In genomic region chr12:73357736-73358135, GRCm38 (mm10) we compare ENCODE assay signal across 23 mouse cellular contexts.
DNase-seq lines count a peak whose midpoint lies in the region; ATAC-seq and TF ChIP-seq lines count a peak whose summit lies in the region.
"Had no signal": no experiment of that assay in that cellular context is flagged by ENCODE, and none has a peak within 500 bp of the region (broad histone marks: within the 10 kb centered on the region; RNA-seq: fewer than 3 reads in every experiment).

No protein-coding gene starts in this region.

- no peaks in the 10 kb centered on the region for H3K27me3 ChIP-seq in forebrain, embryonic 11.5 days (ENCODE audit: control insufficient read depth, insufficient read depth, low read length)
- no peaks in the 10 kb centered on the region for H3K27me3 ChIP-seq in forebrain, postnatal 0 days (ENCODE audit: insufficient read depth, low read length)
- no peaks in the 10 kb centered on the region for H3K27me3 ChIP-seq in intestine, embryonic 14.5 days (replicated peaks; ENCODE audit: control insufficient read depth, insufficient read depth, low read length)
- no peaks in the 10 kb centered on the region for H3K27me3 ChIP-seq in intestine, embryonic 15.5 days (replicated peaks)
- no peaks in the 10 kb centered on the region for H3K27me3 ChIP-seq in E14TG2a.4 (ENCODE audit: insufficient read depth, low read length)
- H3K27me3 ChIP-seq in limb, embryonic 10.5 days (ENCODE audit: low read depth, poor library complexity, severe bottlenecking), result peaks cover 69% of the 10 kb centered on the region
- no peaks in the 10 kb centered on the region for H3K27me3 ChIP-seq in kidney, embryonic 16.5 days (ENCODE audit: insufficient read depth, low read length)
- H3K27me3 ChIP-seq: CH12.LX; embryonic facial prominence, embryonic 12.5 days; embryonic facial prominence, embryonic 15.5 days; heart, embryonic 13.5 days; hindbrain, embryonic 12.5 days; hindbrain, embryonic 15.5 days had no signal

- H3K4me1 ChIP-seq in forebrain, embryonic 11.5 days (replicated peaks; ENCODE audit: control insufficient read depth, insufficient read depth, low read length), result no peaks in the 10 kb centered on the region
- H3K4me1 ChIP-seq in forebrain, postnatal 0 days (ENCODE audit: insufficient read depth), result no peaks in the 10 kb centered on the region
- no peaks in the 10 kb centered on the region for H3K4me1 ChIP-seq in intestine, embryonic 14.5 days (replicated peaks; ENCODE audit: control insufficient read depth, insufficient read depth, low read length)
- H3K4me1 ChIP-seq in intestine, embryonic 15.5 days (replicated peaks), result no peaks in the 10 kb centered on the region
- H3K4me1 ChIP-seq in E14TG2a.4 (replicated peaks; ENCODE audit: low read depth, low read length), result peaks cover 27% of the 10 kb centered on the region
- H3K4me1 ChIP-seq in limb, embryonic 10.5 days, result peaks cover 43% of the 10 kb centered on the region
- peaks cover 3% of the 10 kb centered on the region; the same call in 1 of the 2 replicates for H3K4me1 ChIP-seq in kidney, embryonic 16.5 days (ENCODE audit: insufficient read depth, low read length)

- no peak for TF ChIP-seq CTCF in forebrain, postnatal 0 days (IDR thresholded peaks at IDR 0.05; ENCODE audit: low read depth)
- no peak for TF ChIP-seq CTCF in E14TG2a.4 (conservative IDR thresholded peaks at IDR 0.05; ENCODE audit: low read length)

- 96% methylated on average over 3 of the region's 3 CpGs for WGBS in forebrain, embryonic 11.5 days
- WGBS in forebrain, postnatal 0 days, result 93% methylated on average over 3 of the region's 3 CpGs
- 79% methylated on average over 3 of the region's 3 CpGs for WGBS in intestine, embryonic 14.5 days
- WGBS in intestine, embryonic 15.5 days, result 92% methylated on average over 3 of the region's 3 CpGs
- 92% methylated on average over 3 of the region's 3 CpGs for WGBS in limb, embryonic 10.5 days
- WGBS in kidney, embryonic 16.5 days, result 89% methylated on average over 3 of the region's 3 CpGs

- DNase-seq in forebrain, embryonic 11.5 days (ENCODE audit: low spot score), result peak; percentile 40
- no peak for DNase-seq in forebrain, postnatal 0 days
- DNase-seq in intestine, embryonic 14.5 days (ENCODE audit: low spot score), result peak; percentile 35
- no peak for DNase-seq in limb, embryonic 10.5 days (ENCODE audit: low spot score)
- DNase-seq: adrenal gland, adult 2 months; adrenal gland, postnatal 14 days; B cell, adult 2 months; cerebellum, adult 11 months; cerebellum, adult 2 months; cerebellum, adult 9-11 months; gastrocnemius, postnatal 25 days; heart, adult 18-20 months had no signal

- H3K9me3 ChIP-seq in forebrain, embryonic 11.5 days (ENCODE audit: control insufficient read depth, low read length), result no peaks in the 10 kb centered on the region
- no peaks in the 10 kb centered on the region for H3K9me3 ChIP-seq in forebrain, postnatal 0 days (ENCODE audit: low read length)
- no peaks in the 10 kb centered on the region for H3K9me3 ChIP-seq in intestine, embryonic 14.5 days (ENCODE audit: control insufficient read depth, low read length)
- no peaks in the 10 kb centered on the region for H3K9me3 ChIP-seq in intestine, embryonic 15.5 days
- H3K9me3 ChIP-seq in E14TG2a.4 (ENCODE audit: low read length), result no peaks in the 10 kb centered on the region
- no peaks in the 10 kb centered on the region for H3K9me3 ChIP-seq in limb, embryonic 10.5 days (replicated peaks)
- H3K9me3 ChIP-seq in kidney, embryonic 16.5 days (ENCODE audit: low read length), result no peaks in the 10 kb centered on the region
- H3K9me3 ChIP-seq: embryonic facial prominence, embryonic 12.5 days; embryonic facial prominence, embryonic 15.5 days; heart, embryonic 13.5 days; hindbrain, embryonic 12.5 days; hindbrain, embryonic 15.5 days had no signal

- H3K27ac ChIP-seq in forebrain, embryonic 11.5 days (ENCODE audit: low read depth, low read length), result no peak overlapping the region
- no peak overlapping the region for H3K27ac ChIP-seq in forebrain, postnatal 0 days (ENCODE audit: low read depth, low read length)
- no peak overlapping the region for H3K27ac ChIP-seq in intestine, embryonic 14.5 days (ENCODE audit: low read depth)
- no peak overlapping the region for H3K27ac ChIP-seq in intestine, embryonic 15.5 days
- peak overlapping the region; percentile 48; the same call in 1 of the 2 replicates for H3K27ac ChIP-seq in limb, embryonic 10.5 days
- H3K27ac ChIP-seq in kidney, embryonic 16.5 days (ENCODE audit: low read length), result no peak overlapping the region
- H3K27ac ChIP-seq: embryonic facial prominence, embryonic 12.5 days; embryonic facial prominence, embryonic 15.5 days; heart, embryonic 13.5 days; hindbrain, embryonic 12.5 days; hindbrain, embryonic 15.5 days had no signal

- H3K4me3 ChIP-seq in forebrain, embryonic 11.5 days (ENCODE audit: low read depth, low read length), result no peak overlapping the region
- no peak overlapping the region for H3K4me3 ChIP-seq in forebrain, postnatal 0 days (ENCODE audit: low read depth, low read length)
- H3K4me3 ChIP-seq in intestine, embryonic 14.5 days (ENCODE audit: low read depth, low read length), result no peak overlapping the region
- no peak overlapping the region for H3K4me3 ChIP-seq in intestine, embryonic 15.5 days (replicated peaks)
- H3K4me3 ChIP-seq in E14TG2a.4 (replicated peaks; ENCODE audit: low read length), result peak overlapping the region; percentile 17; the same call in 1 of the 2 replicates
- no peak overlapping the region for H3K4me3 ChIP-seq in limb, embryonic 10.5 days
- H3K4me3 ChIP-seq in kidney, embryonic 16.5 days (ENCODE audit: low read length), result no peak overlapping the region
- H3K4me3 ChIP-seq: embryonic facial prominence, embryonic 12.5 days; embryonic facial prominence, embryonic 15.5 days; heart, embryonic 13.5 days; hindbrain, embryonic 12.5 days; hindbrain, embryonic 15.5 days had no signal

- no peaks in the 10 kb centered on the region; the same call in 1 of the 2 replicates for H3K36me3 ChIP-seq in forebrain, embryonic 11.5 days (ENCODE audit: control insufficient read depth, insufficient read depth, low read length)
- no peaks in the 10 kb centered on the region for H3K36me3 ChIP-seq in forebrain, postnatal 0 days (ENCODE audit: insufficient read depth)
- H3K36me3 ChIP-seq in intestine, embryonic 14.5 days (ENCODE audit: control insufficient read depth, insufficient read depth, low read length), result no peaks in the 10 kb centered on the region
- no peaks in the 10 kb centered on the region for H3K36me3 ChIP-seq in intestine, embryonic 15.5 days
- no peaks in the 10 kb centered on the region for H3K36me3 ChIP-seq in E14TG2a.4 (ENCODE audit: insufficient read depth, low read length)
- peaks cover 3% of the 10 kb centered on the region; the same call in 1 of the 2 replicates for H3K36me3 ChIP-seq in limb, embryonic 10.5 days
- H3K36me3 ChIP-seq in kidney, embryonic 16.5 days (ENCODE audit: insufficient read depth, low read length), result no peaks in the 10 kb centered on the region
- H3K36me3 ChIP-seq: embryonic facial prominence, embryonic 12.5 days; embryonic facial prominence, embryonic 15.5 days; heart, embryonic 13.5 days; hindbrain, embryonic 15.5 days had no signal

- H3K9ac ChIP-seq in forebrain, embryonic 11.5 days (ENCODE audit: low read length), result no peak overlapping the region
- H3K9ac ChIP-seq in forebrain, postnatal 0 days, result no peak overlapping the region
- H3K9ac ChIP-seq in intestine, embryonic 14.5 days (ENCODE audit: low read length), result no peak overlapping the region
- no peak overlapping the region for H3K9ac ChIP-seq in intestine, embryonic 15.5 days
- H3K9ac ChIP-seq in kidney, embryonic 16.5 days (replicated peaks; ENCODE audit: low read length), result no peak overlapping the region
- H3K9ac ChIP-seq: embryonic facial prominence, embryonic 12.5 days; embryonic facial prominence, embryonic 15.5 days; heart, embryonic 13.5 days; hindbrain, embryonic 12.5 days; hindbrain, embryonic 15.5 days had no signal

- ATAC-seq in forebrain, embryonic 11.5 days (replicated peaks; ENCODE audit: low FRiP score), result no peak
- no peak for ATAC-seq in forebrain, postnatal 0 days
- no peak for ATAC-seq in intestine, embryonic 14.5 days (replicated peaks; ENCODE audit: low FRiP score, low TSS enrichment, low read depth)
- ATAC-seq in intestine, embryonic 15.5 days, result no peak
- no peak for ATAC-seq in kidney, embryonic 16.5 days (ENCODE audit: low FRiP score, low TSS enrichment)
- ATAC-seq: forebrain, embryonic 14.5 days; intestine, embryonic 16.5 days had no signal

- no peak overlapping the region for H3K4me2 ChIP-seq in forebrain, embryonic 11.5 days (ENCODE audit: low read depth, low read length, severe bottlenecking)
- no peak overlapping the region for H3K4me2 ChIP-seq in forebrain, postnatal 0 days (ENCODE audit: low read depth)
- H3K4me2 ChIP-seq in intestine, embryonic 14.5 days (ENCODE audit: low read length), result no peak overlapping the region
- no peak overlapping the region for H3K4me2 ChIP-seq in intestine, embryonic 15.5 days (replicated peaks)
- no peak overlapping the region for H3K4me2 ChIP-seq in kidney, embryonic 16.5 days (replicated peaks; ENCODE audit: low read depth, low read length)
- H3K4me2 ChIP-seq: embryonic facial prominence, embryonic 12.5 days; embryonic facial prominence, embryonic 15.5 days; heart, embryonic 13.5 days; hindbrain, embryonic 12.5 days; hindbrain, embryonic 15.5 days had no signal

Comparison
In these comparisons a context has a peak if more than half of its experiments do, and no peak if none do; other contexts are left out.
1. DNase-seq: peak in forebrain, embryonic 11.5 days (single experiment) and intestine, embryonic 14.5 days (single experiment); none in forebrain, postnatal 0 days (single experiment) and limb, embryonic 10.5 days (single experiment).